In genomic region chr1:43199210-43199866, GRCm38 (mm10) we compare ENCODE assay signal across 13 mouse cellular contexts. TPM values are rescaled to one million over a fixed set of nuclear protein-coding genes. Genes with fewer than 3 reads are reported as not detected.
"Had no signal": no experiment of that assay in that cellular context is flagged by ENCODE, and none has a peak within 500 bp of the region (broad histone marks: within the 10 kb centered on the region; RNA-seq: fewer than 3 reads in every experiment).

No protein-coding gene starts in this region.

- H3K9ac ChIP-seq: liver, embryonic 15.5 days; midbrain, embryonic 13.5 days had no signal

- ATAC-seq: lung, postnatal 0 days; midbrain, embryonic 13.5 days had no signal

- H3K27ac ChIP-seq: limb, embryonic 10.5 days; liver, embryonic 15.5 days; midbrain, embryonic 13.5 days; stomach, postnatal 0 days had no signal

- H3K4me1 ChIP-seq: limb, embryonic 10.5 days; liver, embryonic 15.5 days; midbrain, embryonic 13.5 days had no signal

- H3K4me2 ChIP-seq: liver, embryonic 11.5 days; liver, embryonic 15.5 days; midbrain, embryonic 13.5 days had no signal

- H3K36me3 ChIP-seq: limb, embryonic 10.5 days; liver, embryonic 15.5 days; midbrain, embryonic 13.5 days had no signal

- DNase-seq: kidney, postnatal 10 days; kidney, postnatal 4 days; lung, adult 2 months; lung, postnatal 36 days; thymus, adult 18-20 months; thymus, postnatal 14 days had no signal

- H3K4me3 ChIP-seq: limb, embryonic 10.5 days; liver, embryonic 15.5 days; midbrain, embryonic 13.5 days had no signal

- H3K9me3 ChIP-seq: limb, embryonic 10.5 days; liver, embryonic 15.5 days; midbrain, embryonic 13.5 days had no signal

- H3K27me3 ChIP-seq: liver, embryonic 15.5 days; midbrain, embryonic 13.5 days had no signal

RNA-seq across cellular contexts. Expression of gene Fhl2, which starts 2.6 kb away (rescaled TPM):
- total RNA-seq: megakaryocyte progenitor cell, adult 5-6 weeks had no signal
